Mouse (Mus musculus) left cerebral cortex, adult 8-10 months (tissue): ENCODE results near the gene Atp8b5. TPM values are rescaled to one million over a fixed set of nuclear protein-coding genes. Genes with fewer than 3 reads are reported as not detected.

ENCODE experiments used
- DNase-seq, 2 experiments: peaks; one replicate each; pipeline ENCODE4 v3.0.0; 2022; ENCODE audit warnings: low spot score in 2 of 2
- total RNA-seq, 4 experiments: library from RNA; stranded (reverse); gene quantifications; 2 replicates each; pipeline ENCODE4 v1.2.4; 2022

Atp8b5 gene
- total RNA-seq = under 1 TPM; 0.09 to 0.46 (median 0.25) TPM

DNA sequence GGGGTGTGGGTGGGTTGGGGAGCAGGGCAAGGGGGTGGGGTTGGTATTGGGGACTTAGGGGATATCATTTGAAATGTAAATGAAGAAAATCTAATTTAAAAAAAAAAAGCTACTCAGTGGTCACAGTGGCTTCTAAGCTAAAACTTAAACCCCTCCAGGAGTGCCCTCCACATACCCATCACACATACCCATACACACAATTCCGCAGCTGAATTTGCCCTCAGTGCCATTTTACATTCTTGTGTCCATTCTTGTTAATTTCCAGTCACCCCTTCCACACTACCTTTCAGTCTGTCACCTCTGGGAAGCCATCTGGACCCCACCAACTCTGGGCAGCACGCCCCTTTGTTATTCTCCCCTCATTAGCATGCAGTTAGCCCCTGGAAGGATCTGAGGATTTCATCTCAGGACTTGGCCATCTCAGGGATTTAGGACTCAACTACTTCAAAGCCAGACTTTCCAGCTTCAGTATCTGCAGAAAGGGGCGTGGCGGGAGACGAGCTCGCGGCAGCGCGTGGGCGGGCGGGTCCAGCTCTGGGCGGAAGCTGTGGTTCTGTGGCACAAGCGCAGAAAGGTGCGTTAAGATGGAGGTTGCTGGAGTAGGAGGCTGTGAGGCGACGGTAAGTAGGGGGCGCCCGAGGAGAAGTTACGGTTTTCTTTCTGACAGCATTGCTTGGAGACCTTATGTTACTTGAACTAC lies at the start of gene Atp8b5:
TSS of gene Atp8b5 (plus strand) at position 537 of the 700 bp plus-strand sequence.
- DNase-seq = peak; percentile 67 to 81

DNA sequence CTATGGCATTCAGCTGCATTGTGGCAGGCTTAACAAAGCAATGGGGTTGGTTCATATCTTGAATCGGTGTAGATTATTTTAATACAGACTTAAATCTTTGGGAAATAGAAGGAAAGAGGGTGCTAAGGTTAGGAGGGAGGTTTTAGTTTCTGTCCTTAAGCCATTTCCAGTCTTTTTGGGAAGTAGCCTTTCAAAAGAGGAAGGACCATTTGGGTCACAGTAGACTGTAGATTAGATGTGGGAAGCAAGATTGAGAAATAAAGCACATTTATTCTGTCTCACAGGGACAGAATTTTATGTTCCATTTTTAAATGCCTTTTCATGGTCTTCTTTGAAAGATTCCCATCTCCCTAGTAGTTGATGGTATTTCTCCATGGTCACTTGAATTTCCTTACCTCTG lies 49.0 kb upstream of the Atp8b5 start:
- DNase-seq = no peak

DNA sequence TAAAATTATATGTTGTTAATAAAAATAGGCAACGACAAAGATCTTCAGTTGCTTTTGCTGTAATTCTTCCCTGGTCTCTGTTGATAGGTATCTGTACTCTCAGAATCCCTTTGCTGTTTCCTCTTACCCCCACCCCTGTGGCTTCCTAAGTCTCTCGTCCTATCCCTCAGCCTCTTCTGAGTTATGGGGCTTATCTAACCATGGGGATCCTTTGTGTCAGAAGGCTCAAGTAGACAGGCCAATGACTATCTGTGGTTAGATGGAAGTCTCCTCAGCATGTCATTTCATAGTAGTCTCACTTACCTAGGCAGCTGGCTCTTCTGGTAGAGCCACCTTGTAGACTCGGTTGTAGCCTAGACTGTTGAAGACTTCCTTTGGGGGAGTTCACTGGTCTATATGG lies 35.1 kb upstream of the Atp8b5 start:
- no peak for DNase-seq

DNA sequence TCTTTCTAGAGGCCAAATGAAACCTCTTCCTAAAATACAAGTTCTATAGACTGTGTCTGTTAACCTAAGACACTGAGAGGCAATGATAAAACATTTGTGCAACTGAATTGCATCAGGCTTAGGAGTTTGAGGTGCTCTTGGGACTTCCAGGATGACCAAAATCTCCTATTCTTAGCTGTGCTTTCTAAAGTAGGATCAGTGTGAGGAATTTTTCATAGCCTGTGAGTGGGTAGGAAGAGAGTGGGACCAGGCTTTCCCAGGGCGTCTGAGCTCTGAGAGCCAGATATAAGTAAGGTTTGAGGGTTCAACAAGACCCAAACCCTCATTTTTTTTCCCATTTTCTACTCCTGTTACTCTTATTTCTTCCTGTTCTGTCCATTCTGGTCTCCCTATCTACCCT lies 34.0 kb upstream of the Atp8b5 start:
- DNase-seq = no peak

DNA sequence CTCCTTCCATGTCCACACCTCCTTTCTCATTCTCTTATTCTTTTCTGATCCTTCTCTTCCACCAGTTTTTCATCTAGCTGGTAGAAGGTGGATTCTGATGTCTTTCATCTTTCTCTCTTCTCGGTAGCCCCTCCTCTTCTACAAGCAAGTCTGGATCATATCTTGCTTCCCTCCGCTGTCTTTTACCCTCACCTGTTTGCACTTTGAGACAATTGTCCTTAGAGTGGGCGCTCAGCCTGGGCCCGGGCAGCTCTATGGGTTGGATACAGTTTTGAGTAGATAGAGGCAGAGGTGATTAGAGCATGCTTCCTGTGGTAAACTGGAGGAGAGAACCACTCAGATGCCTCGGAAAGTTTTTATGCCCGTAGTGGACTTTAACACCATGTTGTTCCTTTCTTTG lies 33.5 kb upstream of the Atp8b5 start:
- DNase-seq = no peak

DNA sequence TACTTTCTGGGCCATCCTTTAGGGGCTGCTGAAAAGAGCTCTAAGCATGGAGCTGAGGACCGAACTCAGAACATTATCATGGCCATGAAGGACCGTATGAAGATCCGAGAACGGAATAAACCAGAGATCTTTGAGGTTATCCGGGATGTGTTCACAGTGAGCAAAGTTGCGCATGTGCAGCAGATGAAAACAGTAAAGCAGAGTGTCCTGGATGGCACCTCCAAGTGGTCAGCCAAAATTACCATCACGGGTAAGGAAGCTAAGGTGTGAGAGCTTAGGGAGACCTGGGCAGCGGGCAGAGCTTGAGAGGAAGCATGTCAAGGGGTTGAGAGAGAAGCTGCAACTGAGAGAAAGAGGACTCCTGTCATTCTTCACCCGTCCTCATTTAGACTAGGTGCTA lies 30.1 kb upstream of the Atp8b5 start:
- DNase-seq = no peak

DNA sequence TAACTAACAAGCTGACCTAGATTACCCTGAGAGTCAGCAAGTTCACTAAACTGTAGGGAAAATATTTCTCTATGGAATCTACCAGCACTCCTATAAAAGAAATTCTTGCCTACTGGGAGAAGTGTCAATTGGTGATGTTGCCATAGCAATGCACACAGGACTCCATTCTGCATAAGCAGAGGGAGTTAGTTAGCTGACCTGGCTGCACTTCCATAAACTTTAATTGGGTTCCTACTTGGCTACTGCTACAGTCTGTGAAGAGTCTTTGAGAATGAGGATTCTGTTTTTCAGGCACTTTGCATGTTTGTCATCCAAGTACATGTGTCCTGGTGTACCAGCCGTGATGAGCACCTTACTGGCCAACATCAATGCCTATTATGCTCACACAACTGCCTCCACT lies 26.2 kb upstream of the Atp8b5 start:
- no peak for DNase-seq

DNA sequence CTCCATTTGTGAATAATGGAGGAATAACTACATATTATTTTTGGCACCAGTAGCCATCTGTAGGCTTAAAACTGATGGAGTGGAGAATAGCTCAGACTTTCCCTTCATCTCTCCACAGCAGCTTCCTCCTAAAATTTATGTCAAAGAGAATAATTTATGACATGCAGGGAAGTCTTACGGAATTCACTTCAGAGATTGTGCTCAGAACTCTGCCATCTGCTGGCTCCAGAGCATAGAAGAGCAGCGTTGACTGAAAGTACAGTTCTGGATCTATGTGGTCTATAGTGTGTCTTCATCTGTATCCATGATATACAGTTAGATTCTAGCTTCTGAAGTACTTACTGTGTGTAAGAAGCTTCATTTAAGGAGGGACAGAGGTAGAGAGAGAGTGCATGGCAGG lies 22.9 kb upstream of the Atp8b5 start:
- no peak for DNase-seq

DNA sequence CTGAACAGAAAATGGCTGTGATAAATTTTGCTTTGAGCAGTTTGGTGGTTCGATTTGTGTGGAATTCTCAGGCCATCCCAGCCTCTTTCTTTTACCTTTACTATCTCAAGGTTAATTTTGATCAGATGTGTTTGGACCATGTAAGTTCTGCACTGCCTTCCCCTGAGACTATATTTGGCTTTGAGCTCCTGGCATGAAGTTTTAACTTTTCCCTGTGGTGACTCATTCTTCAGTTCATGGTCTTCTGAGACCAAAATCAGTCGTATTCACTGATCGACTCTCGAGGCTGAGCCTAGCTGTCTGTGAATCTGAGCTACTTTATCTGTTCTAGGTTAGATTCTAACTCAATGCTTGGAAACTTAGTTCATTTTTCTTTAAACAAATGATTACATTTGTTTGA lies 21.2 kb upstream of the Atp8b5 start:
- no peak for DNase-seq

DNA sequence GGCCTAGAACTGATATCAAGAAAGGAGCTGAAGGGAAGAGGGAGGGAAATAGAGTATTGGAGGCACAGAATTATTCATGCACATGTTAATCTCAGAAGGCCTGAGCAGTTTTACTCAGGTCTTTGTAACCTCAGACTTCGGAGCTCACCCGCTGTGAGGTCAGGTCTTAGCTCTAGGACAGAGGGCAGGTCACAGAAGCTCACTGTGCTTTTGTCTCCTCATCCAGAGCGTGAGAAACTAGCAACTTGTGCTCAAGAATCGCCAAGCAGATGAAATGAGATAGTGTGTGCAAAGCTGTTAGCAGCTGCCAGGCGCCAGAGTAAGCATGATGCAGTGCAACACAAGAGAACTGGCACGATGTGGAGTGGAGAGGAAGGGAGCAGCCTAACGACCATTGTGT lies 18.9 kb upstream of the Atp8b5 start:
- no peak for DNase-seq

DNA sequence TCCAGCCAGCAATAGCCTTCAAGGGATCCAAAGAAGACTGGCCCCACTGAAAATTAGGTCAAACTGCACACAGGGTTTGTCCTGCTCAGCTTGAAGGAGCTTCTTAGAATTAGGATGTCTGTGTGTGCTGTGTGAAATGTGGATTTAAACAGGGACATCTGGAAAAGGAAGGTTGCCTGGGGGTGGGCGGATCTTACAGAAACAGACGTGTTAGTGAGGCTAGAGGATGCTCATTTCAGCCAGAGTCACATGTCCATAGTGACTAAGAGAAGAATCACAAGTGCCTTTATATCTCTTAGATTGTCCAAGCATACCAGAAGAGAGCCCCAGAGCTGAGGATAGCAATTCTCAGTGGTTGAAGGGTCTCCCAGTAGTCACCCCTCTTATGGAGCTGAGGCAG lies 18.1 kb upstream of the Atp8b5 start:
- peak in 1 of 2 experiments; percentile 57 for DNase-seq

DNA sequence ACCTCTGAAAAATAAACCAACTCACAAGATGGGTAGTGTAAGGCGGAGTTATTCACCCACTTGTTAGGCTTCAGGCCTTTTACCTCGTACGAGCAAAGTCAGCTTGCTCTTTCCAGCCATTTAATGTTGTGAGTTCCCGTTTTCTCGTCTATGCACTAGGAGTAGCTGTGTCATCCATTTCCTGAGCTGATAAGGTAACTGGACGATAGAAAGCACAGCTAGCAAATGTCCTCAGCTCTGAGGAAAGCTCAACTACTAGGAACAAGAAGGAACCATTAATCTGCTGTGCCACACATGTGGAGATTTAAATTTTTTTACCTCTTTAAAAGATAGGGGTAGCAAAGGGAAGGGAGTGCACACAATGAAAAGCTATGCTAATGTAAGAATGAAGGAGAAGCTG lies 15.7 kb upstream of the Atp8b5 start:
- no peak for DNase-seq

DNA sequence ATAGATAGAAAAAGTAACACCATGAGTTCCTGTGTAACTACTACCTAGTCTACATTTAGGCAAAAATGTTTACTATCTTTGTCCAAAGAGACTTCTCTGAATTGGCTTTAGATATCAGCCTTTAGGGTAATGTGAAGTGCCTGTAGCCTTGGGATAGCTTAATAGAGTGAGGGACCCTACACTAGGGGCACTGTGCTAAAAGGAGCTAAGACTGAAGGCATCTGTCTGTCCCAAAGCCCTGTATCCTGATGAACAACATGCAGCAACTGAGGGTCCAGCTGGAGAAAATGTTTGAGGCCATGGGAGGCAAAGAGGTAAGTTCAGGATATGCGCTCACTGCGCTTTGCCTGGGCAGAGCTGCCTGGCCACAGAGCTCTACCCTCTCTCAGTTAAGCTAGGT lies 9.9 kb upstream of the Atp8b5 start:
- DNase-seq = no peak

DNA sequence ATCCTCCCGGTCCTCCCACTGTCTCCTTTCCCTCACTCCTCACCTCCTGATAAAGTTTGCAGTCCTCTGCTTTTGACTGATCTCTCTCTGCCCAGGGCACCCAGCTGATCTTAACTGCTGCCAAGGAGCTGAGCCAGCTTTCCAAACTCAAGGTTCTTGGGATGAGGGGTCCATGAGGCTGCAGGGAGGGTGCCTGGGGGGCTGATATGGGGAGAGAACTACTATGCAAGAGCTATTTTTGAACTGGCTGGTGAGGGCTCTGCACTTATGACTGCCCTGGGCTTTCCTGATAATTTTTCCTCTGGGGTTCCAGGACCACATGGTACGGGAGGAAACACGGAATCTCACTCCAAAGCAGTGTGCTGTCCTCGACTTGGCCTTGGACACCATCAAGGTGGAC lies 8.4 kb upstream of the Atp8b5 start:
- no peak for DNase-seq

DNA sequence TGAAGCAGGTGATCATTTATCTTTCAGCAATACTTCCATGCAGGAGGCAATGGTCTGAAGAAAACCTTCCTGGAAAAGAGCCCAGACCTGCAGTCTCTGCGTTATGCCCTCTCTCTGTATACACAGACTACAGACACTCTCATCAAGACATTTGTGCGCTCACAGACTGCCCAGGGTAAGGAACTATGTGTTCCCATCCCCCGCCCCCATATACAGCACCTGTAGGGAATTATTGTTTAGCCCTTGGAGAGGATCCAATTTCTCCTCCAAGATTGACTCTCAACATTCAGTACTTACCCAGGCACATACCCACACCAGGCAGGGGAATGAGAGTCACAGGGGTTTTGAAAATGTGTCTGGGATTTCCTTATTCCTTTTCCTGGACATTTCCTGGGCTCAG lies 7.5 kb upstream of the Atp8b5 start:
- no peak for DNase-seq

DNA sequence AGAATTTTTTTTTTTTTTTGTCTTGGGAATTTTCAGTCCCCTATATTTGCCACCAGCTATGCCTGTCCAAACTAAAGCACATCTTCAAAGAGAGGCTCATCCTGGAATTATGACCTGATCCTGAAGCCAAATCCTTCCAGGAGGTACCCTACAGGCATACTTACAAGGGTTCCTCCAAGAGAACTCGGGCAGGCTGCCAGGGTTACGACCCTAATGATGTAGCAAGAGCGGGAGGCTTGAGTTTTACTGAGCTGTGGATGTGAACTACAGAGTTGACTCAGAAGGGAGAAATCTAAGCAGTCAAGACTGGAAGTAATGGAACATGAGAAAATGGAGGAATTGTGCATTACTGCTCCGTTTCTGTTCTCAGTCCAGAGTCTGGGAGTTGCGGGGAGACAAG lies 6.9 kb upstream of the Atp8b5 start:
- DNase-seq = no peak

DNA sequence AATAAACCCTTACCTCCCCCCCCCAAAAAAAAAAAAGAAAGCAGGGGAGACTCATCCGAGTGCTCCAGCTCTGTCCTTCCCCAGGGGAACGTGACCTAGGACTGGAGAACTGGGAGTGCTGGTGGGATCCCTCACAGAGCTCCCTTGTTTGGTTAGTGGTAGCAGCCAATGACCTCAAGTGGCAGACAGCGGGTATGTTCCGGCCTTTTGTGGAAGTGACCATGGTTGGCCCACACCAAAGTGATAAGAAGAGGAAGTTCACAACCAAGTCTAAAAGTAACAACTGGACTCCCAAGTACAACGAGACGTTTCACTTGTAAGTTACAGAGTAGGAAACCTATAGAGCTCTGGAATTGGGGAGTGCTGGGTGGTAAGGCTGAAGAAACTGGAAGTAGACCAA lies 4.1 kb upstream of the Atp8b5 start:
- no peak for DNase-seq

DNA sequence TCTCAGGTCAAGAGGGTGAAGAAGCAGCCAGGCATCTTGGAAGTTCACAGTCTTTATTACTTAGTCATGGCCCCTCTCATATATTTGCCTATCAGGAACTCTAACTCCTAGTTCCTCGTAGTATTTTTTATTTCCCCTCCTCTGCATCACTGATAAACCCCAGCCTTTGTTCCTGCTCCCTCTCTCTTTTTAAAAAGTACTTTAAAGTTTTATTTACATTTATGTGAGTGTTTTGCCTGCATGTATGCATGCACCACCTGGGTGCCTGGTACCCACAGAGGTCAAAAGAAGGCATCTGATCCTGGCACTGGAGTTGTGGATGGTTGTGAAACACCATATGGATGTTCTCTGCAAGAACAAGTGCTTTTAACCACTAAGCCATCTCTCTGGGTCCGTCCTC lies 813 bp upstream of the Atp8b5 start:
- no peak for DNase-seq

DNA sequence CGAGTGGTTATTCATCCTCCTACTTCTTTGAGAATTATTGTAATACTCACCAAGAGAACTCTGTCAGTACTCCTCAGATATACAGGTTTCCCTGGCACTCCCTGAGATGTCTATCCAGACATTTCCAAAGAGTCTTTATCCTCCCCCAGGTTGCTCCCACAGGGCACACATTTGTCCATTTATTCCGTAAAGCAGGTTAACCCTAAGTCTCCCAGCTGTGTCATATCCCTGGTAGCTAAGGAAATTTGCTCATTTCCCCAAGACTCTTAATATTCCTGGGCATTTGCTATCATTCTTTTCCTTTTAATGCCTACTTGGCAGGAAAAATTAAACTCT lies 332 bp downstream of the Atp8b5 start:
- no peak for DNase-seq

DNA sequence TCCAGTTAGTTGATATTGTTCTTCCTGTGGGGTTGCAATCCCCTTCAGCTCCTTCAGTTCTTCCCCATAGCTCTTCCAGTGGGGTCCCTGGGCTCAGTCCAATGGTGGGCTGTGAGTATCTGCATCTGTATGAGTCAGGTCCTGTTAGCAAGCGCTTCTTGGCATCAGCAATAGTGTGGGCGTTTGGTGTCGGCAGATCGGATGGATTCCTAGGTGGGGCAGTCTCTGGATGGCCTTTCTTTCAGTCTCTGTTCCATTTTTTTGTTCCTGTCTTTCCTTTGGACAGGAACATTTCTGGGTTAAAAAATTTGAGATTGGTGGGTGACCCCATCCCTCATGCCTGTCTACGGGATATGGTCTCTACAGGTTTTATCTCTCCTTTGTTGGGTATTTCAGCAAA lies 18.5 kb downstream of the Atp8b5 start:
- DNase-seq = no peak

DNA sequence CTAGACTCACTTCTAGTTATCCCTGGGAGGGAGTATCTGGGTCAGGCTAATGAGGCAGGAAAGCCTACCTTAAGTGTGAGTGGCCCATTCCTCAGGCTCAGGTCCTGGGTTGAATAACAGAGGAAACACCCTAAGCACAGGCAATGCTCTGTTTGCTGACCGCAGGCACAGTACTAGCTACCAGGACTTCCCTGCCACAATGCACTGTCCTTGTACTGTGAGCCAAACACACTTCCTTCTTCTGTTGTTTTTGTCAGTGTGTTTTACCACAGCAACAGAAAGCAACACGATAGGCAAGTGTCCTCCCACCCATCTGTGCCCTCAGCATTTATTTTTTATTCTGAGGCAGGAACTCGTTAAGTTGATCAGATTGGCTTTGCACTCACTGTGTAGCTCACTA lies 20.3 kb downstream of the Atp8b5 start:
- no peak for DNase-seq

DNA sequence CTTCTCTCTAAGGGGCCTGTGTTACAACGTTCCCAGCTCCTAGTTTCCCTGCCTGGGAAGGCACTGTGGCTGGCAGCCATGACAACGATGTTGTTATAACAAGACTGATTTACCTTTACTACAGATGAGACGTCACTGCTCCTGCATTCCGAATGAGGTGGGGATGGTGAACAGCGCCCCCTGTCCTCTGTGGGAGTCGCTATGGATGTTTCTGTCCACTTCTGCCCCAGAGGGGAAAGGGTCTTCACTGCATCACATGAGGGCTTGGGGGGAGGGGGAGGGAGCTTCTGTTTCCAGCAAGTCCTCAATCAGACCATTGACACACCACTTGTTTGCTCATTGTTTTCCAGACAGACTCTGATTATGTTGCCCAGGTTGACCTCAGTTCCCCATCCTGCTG lies 27.0 kb downstream of the Atp8b5 start:
- no peak for DNase-seq

DNA sequence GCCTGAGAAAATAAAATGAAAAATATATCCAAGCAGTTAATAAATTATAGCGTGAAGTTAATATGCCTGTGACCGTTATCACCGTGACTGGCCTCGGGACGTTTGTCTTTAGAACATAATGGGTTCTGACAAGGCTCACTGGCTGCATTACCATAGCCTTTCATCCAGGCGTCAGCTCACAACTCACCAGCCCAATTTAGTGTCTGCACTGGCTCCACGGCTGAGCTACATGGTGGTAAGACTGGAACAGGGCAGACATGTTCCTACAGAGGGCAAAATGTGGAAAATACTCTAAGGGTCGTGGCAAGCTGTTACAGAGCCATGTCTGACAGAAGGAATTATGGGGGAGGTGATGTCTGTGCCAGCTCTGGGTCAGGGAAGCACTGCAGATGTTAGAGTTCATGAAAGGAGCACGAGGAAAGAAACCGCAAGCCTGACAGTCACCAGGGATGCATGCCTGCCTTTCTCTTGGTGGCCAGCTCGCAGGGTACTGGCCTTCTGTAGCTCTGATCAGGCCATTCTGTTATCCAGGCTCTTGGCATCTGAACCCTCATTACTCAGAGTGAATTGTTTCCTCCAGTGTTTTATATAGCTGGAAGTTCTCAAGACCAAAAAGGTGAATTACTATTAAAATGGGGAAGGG lies 42.9 kb downstream of the Atp8b5 start:
- no peak for DNase-seq

DNA sequence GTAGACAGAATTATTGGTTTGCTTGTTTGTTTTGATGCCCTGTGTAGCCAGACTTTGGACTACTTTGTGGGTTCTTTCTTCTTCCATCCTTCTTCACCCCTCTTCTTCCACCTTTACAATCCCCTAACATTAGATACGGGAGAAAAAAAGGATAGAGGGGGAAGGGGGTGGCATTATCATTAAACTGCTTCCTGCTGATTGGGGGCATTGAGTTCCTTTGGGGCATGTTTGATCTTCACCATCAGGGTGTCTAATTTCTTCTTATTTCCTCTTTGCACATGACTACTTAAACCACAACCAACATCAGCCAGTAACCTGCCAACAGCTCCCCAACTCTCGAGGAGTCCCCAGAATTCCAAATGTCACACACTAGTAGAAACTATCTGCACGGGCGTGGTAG lies 54.6 kb downstream of the Atp8b5 start:
- DNase-seq = no peak
